Mouse (Mus musculus) hindbrain, embryonic 14.5 days (tissue): Measurements from ENCODE around the gene Tmem50b. TPM values are rescaled to one million over a fixed set of nuclear protein-coding genes. Genes with fewer than 3 reads are reported as not detected.
A peak's percentile ranks its signal among the peaks of the same experiment; 100 is the strongest.

Experiments
- ATAC-seq: fragments of 200-750 bp; cut with Nextera tagmentation; 2 replicates; pipeline ENCODE4 v1.8.0; 2017; ENCODE audit warnings: moderate number of reproducible peaks, mild to moderate bottlenecking, moderate TSS enrichment, moderate library complexity; ENCODE audit not compliant: low FRiP score
- DNase-seq: peaks from one replicate; pipeline ENCODE4 v3.0.0-alpha.2; 2015; ENCODE audit warnings: low spot score
- H3K27ac ChIP-seq: fragments of 300-500 bp; sonication (generic); 2 replicates; pipeline ENCODE4 v1.5.1; 2014; ENCODE audit warnings: mild to moderate bottlenecking, moderate library complexity
- H3K27me3 ChIP-seq: fragments of 300-500 bp; sonication (generic); 2 replicates; pipeline ENCODE4 v1.6.1; 2014; ENCODE audit warnings: mild to moderate bottlenecking, low read length, mixed read lengths; ENCODE audit not compliant: control insufficient read depth, insufficient read depth
- H3K36me3 ChIP-seq: fragments of 300-500 bp; sonication (generic); replicated peaks from 2 replicates; pipeline ENCODE4 v1.6.1; 2014; ENCODE audit not compliant: control insufficient read depth, insufficient read depth
- H3K4me1 ChIP-seq: fragments of 300-500 bp; sonication (generic); replicated peaks from 2 replicates; pipeline ENCODE4 v1.6.1; 2014; ENCODE audit warnings: antibody characterized with exemption, low read length, mixed read lengths; ENCODE audit not compliant: control insufficient read depth, insufficient read depth
- H3K4me2 ChIP-seq: fragments of 300-500 bp; sonication (generic); replicated peaks from 2 replicates; pipeline ENCODE4 v1.6.1; 2014; ENCODE audit warnings: mild to moderate bottlenecking, moderate library complexity
- H3K4me3 ChIP-seq: fragments of 300-500 bp; sonication (generic); replicated peaks from 2 replicates; pipeline ENCODE4 v1.5.1; 2014; ENCODE audit warnings: mild to moderate bottlenecking, low read length
- H3K9ac ChIP-seq: fragments of 300-500 bp; sonication (generic); 2 replicates; pipeline ENCODE4 v1.6.1; 2014
- H3K9me3 ChIP-seq: fragments of 300-500 bp; sonication (generic); 2 replicates; pipeline ENCODE4 v1.6.1; 2016; ENCODE audit warnings: low read length; ENCODE audit not compliant: control insufficient read depth
- WGBS: fragments of 180-500 bp; shearing (Covaris S2); extraction: QIAGEN DNeasy Blood & Tissue Kit; methylation state at CpG from one replicate; pipeline ENCODE4 v1.1.7; 2014; 5-methylcytosine and 5-hydroxymethylcytosine counted together
- polyA plus RNA-seq: library from polyadenylated mRNA; unstranded; fragments of >200 nt; fragmentation: Nextera tagmentation; extraction: Ambion mirVana; gene quantifications from 2 replicates; pipeline ENCODE4 v1.2.1, GENCODE M21; 2014

Tmem50b gene
- polyA plus RNA-seq, 1 experiment from 2014 or later, result 106 TPM

DNA sequence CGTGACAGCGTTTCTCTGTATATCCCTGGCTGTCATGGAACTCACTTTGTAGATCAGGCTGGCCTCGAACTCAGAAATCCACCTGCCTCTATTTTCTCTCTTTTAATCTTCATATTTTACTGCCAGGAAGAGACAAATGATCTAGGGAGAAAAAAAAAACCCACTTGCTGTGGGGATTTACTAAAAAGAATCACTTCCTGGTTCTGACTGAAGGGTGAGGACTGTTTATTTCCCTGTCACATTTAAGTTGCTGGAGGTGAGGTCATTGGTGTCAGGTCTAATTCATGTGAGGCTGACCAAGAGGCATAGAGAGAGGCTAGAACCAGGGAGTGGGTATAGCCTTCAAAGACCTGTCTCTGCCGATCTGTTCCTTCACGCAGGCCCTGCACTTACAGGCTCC lies 48.0 kb downstream of the Tmem50b start:
- WGBS, result 55% methylated on average over 5 of the region's 5 CpGs
- H3K27me3 ChIP-seq, result no peaks in the 10 kb centered on the region
- no peak overlapping the region for H3K27ac ChIP-seq
- no peak overlapping the region for H3K4me3 ChIP-seq
- H3K4me2 ChIP-seq, result peak overlapping the region; percentile 90; the same call in 1 of the 2 replicates
- H3K9me3 ChIP-seq, result no peaks in the 10 kb centered on the region
- no peaks in the 10 kb centered on the region for H3K36me3 ChIP-seq
- 0 out of 2 replicates have a peak overlapping the region, but pooled peaks have one; percentile 97 for H3K9ac ChIP-seq
- ATAC-seq, result no peak
- DNase-seq, result no peak
- H3K4me1 ChIP-seq, result peaks cover 35% of the 10 kb centered on the region

GRCm38 (mm10) chr16:91548996-91549395 lies 48.6 kb downstream of the Tmem50b start:
- WGBS, result 53% methylated on average over 2 of the region's 2 CpGs
- H3K27me3 ChIP-seq, result no peaks in the 10 kb centered on the region
- peaks cover 35% of the 10 kb centered on the region for H3K4me1 ChIP-seq
- peak overlapping the region; percentile 98 for H3K4me3 ChIP-seq
- peak overlapping the region; percentile 90 for H3K4me2 ChIP-seq
- ATAC-seq, result no peak
- no peak for DNase-seq
- H3K9ac ChIP-seq, result peak overlapping the region; percentile 97; the same call in 1 of the 2 replicates
- H3K36me3 ChIP-seq, result no peaks in the 10 kb centered on the region
- H3K9me3 ChIP-seq, result no peaks in the 10 kb centered on the region
- H3K27ac ChIP-seq, result no peak overlapping the region

- WGBS, result 32% methylated on average over 5 of the region's 5 CpGs
- Histone ChIP-seq H3K4me3 (peak overlapping the region; percentile 98), H3K36me3 (no peaks in the 10 kb centered on the region), H3K9me3 (no peaks in the 10 kb centered on the region), H3K27me3 (no peaks in the 10 kb centered on the region), H3K9ac (peak overlapping the region; percentile 97; the same call in 1 of the 2 replicates), H3K27ac (no peak overlapping the region), H3K4me1 (peaks cover 31% of the 10 kb centered on the region), H3K4me2 (peak overlapping the region; percentile 90)
- DNase-seq (no peak), ATAC-seq (no peak)
Measured at GRCm38 (mm10) chr16:91548586-91548985, 49.0 kb downstream of the Tmem50b start.

DNA sequence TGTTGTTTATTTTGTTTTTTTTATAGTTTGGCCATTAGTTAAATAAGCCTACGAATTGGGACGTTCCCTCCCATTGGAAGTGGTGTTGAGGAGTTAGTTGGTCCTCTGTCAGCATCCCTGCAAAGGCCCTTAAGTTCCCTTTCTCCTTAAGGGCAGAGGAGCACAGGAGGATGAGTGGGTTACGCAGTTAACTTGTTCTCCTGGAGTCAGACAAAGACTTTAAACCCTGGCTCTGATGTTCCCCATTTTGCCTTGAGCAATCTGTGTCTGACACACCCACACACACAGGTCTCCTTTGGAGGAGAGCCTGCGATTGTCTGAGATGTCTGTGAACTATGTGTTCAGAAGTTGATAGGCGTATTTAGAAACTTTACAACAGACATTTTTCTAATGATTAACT lies 49.6 kb downstream of the Tmem50b start:
- H3K9ac ChIP-seq, result peak overlapping the region; percentile 97
- no peak overlapping the region for H3K27ac ChIP-seq
- peak overlapping the region; percentile 98 for H3K4me3 ChIP-seq
- DNase-seq, result no peak
- 60% methylated on average over 5 of the region's 5 CpGs for WGBS
- H3K4me2 ChIP-seq, result peak overlapping the region; percentile 90
- H3K9me3 ChIP-seq, result no peaks in the 10 kb centered on the region
- no peaks in the 10 kb centered on the region for H3K36me3 ChIP-seq
- H3K4me1 ChIP-seq, result peaks cover 28% of the 10 kb centered on the region
- no peak for ATAC-seq
- no peaks in the 10 kb centered on the region for H3K27me3 ChIP-seq

DNA sequence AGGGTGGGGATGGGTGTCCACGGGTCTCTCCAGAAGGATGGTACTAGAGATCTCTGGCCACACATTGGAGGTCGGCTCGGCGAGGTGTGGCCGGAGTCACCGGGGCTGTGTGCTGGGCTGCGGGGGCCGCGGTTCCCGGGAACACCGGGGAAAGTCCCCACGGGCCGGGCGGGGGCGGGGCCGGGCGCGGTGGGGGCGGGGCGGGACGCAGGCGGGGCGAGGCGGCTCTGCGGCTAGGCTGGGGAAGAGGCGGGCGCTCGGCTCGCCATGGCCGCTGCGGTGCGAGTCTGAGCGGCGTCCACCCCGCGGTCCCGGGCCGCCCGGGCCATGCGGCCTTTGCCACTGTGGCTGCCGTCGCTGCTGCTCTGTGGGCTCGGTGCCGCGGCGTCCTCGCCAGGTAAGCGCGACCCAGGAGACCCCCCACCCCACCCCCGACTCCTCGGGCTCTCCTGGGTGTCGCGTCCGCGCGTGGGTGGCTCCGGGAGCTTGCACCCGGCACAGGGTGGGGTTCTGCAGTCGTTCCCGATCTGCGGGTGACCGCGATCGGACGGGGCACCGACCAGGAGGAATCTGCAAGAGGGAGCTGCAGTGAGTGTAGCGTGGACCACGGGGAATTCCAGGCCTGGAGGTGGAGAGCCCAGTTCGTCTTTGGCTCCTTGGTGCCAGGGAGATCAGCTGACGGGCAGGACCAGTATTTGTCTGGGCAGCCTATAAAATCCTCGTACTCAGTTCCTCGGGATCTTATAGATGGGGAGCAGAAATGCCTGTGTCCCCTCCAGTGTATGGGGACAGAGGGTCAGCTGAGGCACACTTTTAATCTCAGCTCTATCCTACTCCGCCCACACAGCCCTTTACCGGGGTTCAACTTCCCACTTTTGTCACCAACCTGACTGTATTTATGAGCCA lies 50.5 kb downstream of the Tmem50b start, which contains the start of gene Ifngr2:
Gene Ifngr2, plus strand, starts transcription at position 237 of the 906 bp plus-strand sequence.
- H3K9me3 ChIP-seq, result no peaks in the 10 kb centered on the region
- peaks cover 27% of the 10 kb centered on the region for H3K4me1 ChIP-seq
- H3K27ac ChIP-seq, result peak within 1 kb of the TSS; percentile 77; the same call in 1 of the 2 replicates
- peak within 1 kb of the TSS; percentile 90 for H3K4me2 ChIP-seq
- H3K9ac ChIP-seq, result peak within 1 kb of the TSS; percentile 97
- under 1% methylated on average over 45 of the region's 74 CpGs for WGBS
- H3K36me3 ChIP-seq, result no peaks in the 10 kb centered on the region
- ATAC-seq (peak; percentile 87), DNase-seq (peak; percentile 42)
- H3K4me3 ChIP-seq, result peak within 1 kb of the TSS; percentile 98
- no peaks in the 10 kb centered on the region for H3K27me3 ChIP-seq

GRCm38 (mm10) chr16:91546391-91546835 lies 51.2 kb downstream of the Tmem50b start:
- WGBS, result 16% methylated on average over 14 of the region's 14 CpGs
- DNase-seq, result no peak
- H3K27ac ChIP-seq, result peak overlapping the region; percentile 77; the same call in 1 of the 2 replicates

GRCm38 (mm10) chr16:91545597-91546281 lies 51.9 kb downstream of the Tmem50b start:
- Histone ChIP-seq H3K4me1 (peaks cover 24% of the 10 kb centered on the region), H3K4me2 (no peak overlapping the region), H3K4me3 (no peak overlapping the region), H3K9ac (no peak overlapping the region), H3K9me3 (no peaks in the 10 kb centered on the region), H3K27ac (no peak overlapping the region), H3K36me3 (no peaks in the 10 kb centered on the region), H3K27me3 (no peaks in the 10 kb centered on the region)
- DNase-seq, result no peak
- 74% methylated on average over 10 of the region's 10 CpGs for WGBS
- ATAC-seq, result no peak

More at GRCm38 (mm10) chr16:91546391-91546835, 51.2 kb downstream of the Tmem50b start:
- Histone ChIP-seq H3K4me3 (peak overlapping the region; percentile 98), H3K27me3 (no peaks in the 10 kb centered on the region), H3K36me3 (no peaks in the 10 kb centered on the region), H3K4me2 (peak overlapping the region; percentile 90), H3K9me3 (no peaks in the 10 kb centered on the region), H3K9ac (peak overlapping the region; percentile 97), H3K4me1 (peaks cover 24% of the 10 kb centered on the region)
- ATAC-seq, result peak; percentile 28

DNA sequence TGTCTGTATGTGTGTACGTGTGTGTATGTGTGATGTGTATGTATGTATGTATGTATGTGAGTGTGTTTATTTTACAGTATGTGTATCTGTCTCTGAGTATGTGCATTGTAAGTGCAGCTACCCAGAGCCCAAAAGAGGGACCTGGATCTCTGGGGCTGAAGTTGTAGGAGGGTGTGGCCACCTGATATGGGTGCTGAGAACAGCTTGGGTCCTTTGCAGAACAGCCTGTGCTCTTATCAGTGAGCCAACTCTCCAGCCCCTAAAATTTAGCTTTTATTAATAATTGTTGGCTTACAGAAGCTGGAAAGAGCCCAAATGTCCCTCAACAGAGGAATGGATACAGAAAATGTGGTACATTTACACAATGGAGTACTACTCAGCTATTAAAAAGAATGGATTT lies 54.0 kb downstream of the Tmem50b start:
- no peaks in the 10 kb centered on the region for H3K9me3 ChIP-seq
- H3K36me3 ChIP-seq, result no peaks in the 10 kb centered on the region
- 91% methylated on average over 1 of the region's 1 CpGs for WGBS
- no peak for DNase-seq
- H3K9ac ChIP-seq, result no peak overlapping the region
- no peak overlapping the region for H3K4me2 ChIP-seq
- H3K27ac ChIP-seq, result no peak overlapping the region
- no peaks in the 10 kb centered on the region for H3K27me3 ChIP-seq
- peaks cover 12% of the 10 kb centered on the region for H3K4me1 ChIP-seq
- no peak overlapping the region for H3K4me3 ChIP-seq
- no peak for ATAC-seq

DNA sequence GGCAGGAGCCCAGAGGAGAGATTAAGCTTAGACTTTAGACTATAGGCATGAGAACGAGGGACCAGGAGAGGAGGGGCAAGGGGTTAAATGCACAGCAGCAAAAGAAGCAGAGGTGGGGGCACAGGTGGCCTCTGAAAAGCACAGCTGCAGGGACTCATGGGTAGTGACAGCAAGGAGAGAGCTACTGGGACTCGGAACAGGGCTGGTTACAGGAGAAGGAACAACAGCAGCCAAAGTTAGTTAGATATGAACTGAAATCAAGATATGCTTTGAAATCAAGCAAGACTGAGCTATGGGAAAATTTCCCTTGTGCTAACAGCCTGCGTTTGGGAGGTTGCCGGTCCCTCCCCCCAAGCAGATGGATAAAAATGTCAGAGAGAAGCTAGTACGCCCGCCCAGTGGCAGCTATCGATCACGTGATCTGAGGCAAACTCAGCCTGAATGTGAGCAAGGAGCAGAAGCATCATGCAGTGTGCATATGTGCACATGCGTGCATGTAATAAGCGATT lies 56.0 kb downstream of the Tmem50b start:
- Histone ChIP-seq H3K27me3 (no peaks in the 10 kb centered on the region), H3K27ac (no peak overlapping the region), H3K4me1 (no peaks in the 10 kb centered on the region), H3K4me2 (peak overlapping the region; percentile 39), H3K36me3 (no peaks in the 10 kb centered on the region), H3K9me3 (no peaks in the 10 kb centered on the region), H3K4me3 (0 out of 2 replicates have a peak overlapping the region, but pooled peaks have one; percentile 11), H3K9ac (0 out of 2 replicates have a peak overlapping the region, but pooled peaks have one; percentile 39)
- WGBS, result 41% methylated on average over 10 of the region's 10 CpGs
- ATAC-seq, result no peak; the same call in 1 of the 2 replicates
- DNase-seq, result peak; percentile 31
